Mouse (Mus musculus) testis, adult 2 months (tissue): Measurements from ENCODE around the gene Haus5.

Source experiments
- CTCF ChIP-seq: fragments of 200-500 bp; IDR thresholded peaks from 2 replicates; pipeline ENCODE4 v1.5.1; 2012; ENCODE audit warnings: low read depth, mild to moderate bottlenecking, inconsistent platforms, low read length, moderate library complexity; ENCODE audit not compliant: control insufficient read depth, insufficient read depth, insufficient replicate concordance
- POLR2A ChIP-seq: fragments of 200-500 bp; IDR thresholded peaks from 2 replicates; pipeline ENCODE4 v1.6.1; 2012; ENCODE audit warnings: low read depth, mild to moderate bottlenecking, inconsistent platforms, low read length, moderate library complexity; ENCODE audit not compliant: control insufficient read depth

DNA sequence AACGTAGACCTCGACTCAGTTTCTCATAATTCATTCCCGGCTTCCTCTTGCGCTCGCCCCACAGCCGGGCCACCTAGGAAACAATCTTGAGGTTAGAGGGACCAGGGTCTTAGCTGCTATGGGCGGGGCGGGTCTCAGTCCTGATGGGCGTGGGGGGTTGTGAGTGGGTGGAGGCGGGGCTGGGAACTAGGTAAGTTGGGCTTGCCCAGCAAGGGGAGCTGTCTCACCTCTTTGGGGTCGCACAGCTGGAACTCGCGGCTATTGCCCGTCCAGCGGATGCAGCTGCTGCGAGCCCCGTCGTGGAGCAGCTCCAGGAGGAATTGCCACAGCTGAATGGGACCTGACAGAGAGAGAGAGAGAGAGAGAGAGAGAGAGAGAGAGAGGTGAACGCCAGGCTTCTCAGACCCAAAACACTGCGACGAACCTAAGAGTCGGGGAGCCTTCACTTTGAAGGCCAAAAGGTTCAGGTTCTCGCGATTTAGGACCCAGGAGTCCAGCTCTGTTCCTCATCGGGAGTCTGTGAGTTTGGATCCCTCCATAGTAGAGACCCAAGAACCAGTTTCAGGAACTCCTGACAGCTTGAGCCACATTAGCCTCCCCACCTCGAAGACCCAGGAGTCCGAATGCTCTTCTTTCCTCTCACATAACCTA, 30.9 kb downstream of the Haus5 start:
- TF ChIP-seq POLR2A (no peak), CTCF (no peak)
